Mouse (Mus musculus) embryonic fibroblast, embryonic 13.5 days (primary cell): ENCODE results near the gene Rasl11a.

Experiments used
- CTCF ChIP-seq: IDR thresholded peaks from 2 replicates; pipeline ENCODE4 v1.5.1; 2011; ENCODE audit warnings: mild to moderate bottlenecking, control low read depth, low read length, moderate library complexity, borderline replicate concordance; ENCODE audit not compliant: insufficient read depth
- POLR2A ChIP-seq: IDR thresholded peaks from 2 replicates; pipeline ENCODE4 v1.6.1; 2011; ENCODE audit warnings: low read depth, mild to moderate bottlenecking, control low read depth, low read length, moderate library complexity

DNA sequence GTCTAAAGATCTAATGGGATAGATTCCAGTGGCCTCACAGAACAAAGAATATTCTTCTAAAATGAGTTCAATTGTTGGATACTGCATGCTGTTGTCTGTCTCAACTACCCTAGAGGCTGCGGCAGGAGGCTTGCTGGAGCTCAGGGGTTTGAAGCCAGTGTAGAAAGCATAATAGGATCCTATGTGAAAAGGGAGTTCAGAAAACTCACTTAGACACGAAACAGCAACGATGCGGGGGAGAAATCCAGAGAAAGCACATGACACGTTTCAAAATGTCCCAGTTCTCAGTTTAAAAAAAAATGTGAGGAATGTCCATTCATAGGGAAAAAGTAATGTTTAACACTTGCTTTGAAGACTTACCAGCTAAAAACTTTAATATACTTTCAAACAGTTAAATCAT is 21.9 kb upstream of the Rasl11a start:
- TF ChIP-seq CTCF (no peak), POLR2A (no peak)
